Mouse (Mus musculus) heart, adult 10 weeks (tissue): ENCODE results near the gene Srsf2. TPM values are rescaled to one million over a fixed set of nuclear protein-coding genes. Genes with fewer than 3 reads are reported as not detected.

Experiments
- polyA plus RNA-seq: library from polyadenylated mRNA; stranded (reverse); fragments of 350-450 nt; fragmentation: Illumina TruSeq; extraction: RNeasy Lipid Tissue Mini Kit (QIAGEN cat#74804); gene quantifications from one replicate; pipeline ENCODE4 v1.2.3, GENCODE M21; 2014; ENCODE audit warnings: low read depth, low replicate concordance

Gene Srsf2
- 164 TPM for polyA plus RNA-seq

GRCm38 (mm10) chr11:116852891-116853511, at the start of gene Srsf2:
Srsf2 (minus strand) TSS chr11:116853094.

GRCm38 (mm10) chr11:116852291-116852890, 503 bp downstream of the Srsf2 start, which contains the start of gene Mfsd11:
Mfsd11 (plus strand) TSS chr11:116852440.

GRCm38 (mm10) chr11:116843261-116844233, 9.3 kb downstream of the Srsf2 start, which contains the start of the genes Mettl23 and Jmjd6:
Mettl23 (plus strand) TSS chr11:116843278.
Jmjd6 (minus strand) TSS chr11:116843449.

GRCm38 (mm10) chr11:116827534-116828165, 25.2 kb downstream of the Srsf2 start, which contains the start of gene Mxra7:
Mxra7 (minus strand) TSS chr11:116828046.

Other genes starting within 250 kb of the Srsf2 start
- 9.1 TPM for gene Rhbdf2, start 226.1 kb downstream of the Srsf2 start, polyA plus RNA-seq
- gene Prcd, start 199.6 kb downstream of the Srsf2 start, polyA plus RNA-seq: 1.2 TPM
- 42.8 TPM for gene Cygb, start 198.8 kb downstream of the Srsf2 start, polyA plus RNA-seq
- gene St6galnac1, start 77.6 kb downstream of the Srsf2 start, polyA plus RNA-seq: not detected
- gene Mxra7, start 25.0 kb downstream of the Srsf2 start, polyA plus RNA-seq: 16.1 TPM
- 49.2 TPM for gene Mettl23, start 9.8 kb downstream of the Srsf2 start, polyA plus RNA-seq
- gene Jmjd6, start 9.6 kb downstream of the Srsf2 start, polyA plus RNA-seq: 47.9 TPM
- 22.6 TPM for gene Mfsd11, start 654 bp downstream of the Srsf2 start, polyA plus RNA-seq
- gene Mgat5b, start 65.8 kb upstream of the Srsf2 start, polyA plus RNA-seq: 0.16 TPM